Mouse (Mus musculus) heart, embryonic 15.5 days (tissue): Measurements from ENCODE around the gene Cfap44. TPM values are rescaled to one million over a fixed set of nuclear protein-coding genes. Genes with fewer than 3 reads are reported as not detected.

Experiments
- ATAC-seq: fragments of 200-750 bp; cut with Nextera tagmentation; replicated peaks from 2 replicates; pipeline ENCODE4 v1.8.0; 2017; ENCODE audit warnings: low read depth, moderate TSS enrichment; ENCODE audit not compliant: insufficient number of reproducible peaks, insufficient read depth, low FRiP score
- H3K27ac ChIP-seq: fragments of 300-500 bp; sonication (generic); 2 replicates; pipeline ENCODE4 v1.5.1; 2015; ENCODE audit warnings: mild to moderate bottlenecking, inconsistent platforms
- H3K27me3 ChIP-seq: fragments of 300-500 bp; sonication (generic); 2 replicates; pipeline ENCODE4 v1.6.1; 2015; ENCODE audit warnings: inconsistent platforms
- H3K36me3 ChIP-seq: fragments of 300-500 bp; sonication (generic); 2 replicates; pipeline ENCODE4 v1.6.1; 2015; ENCODE audit warnings: mild to moderate bottlenecking, inconsistent platforms
- H3K4me1 ChIP-seq: fragments of 300-500 bp; sonication (generic); replicated peaks from 2 replicates; pipeline ENCODE4 v1.6.1; 2015; ENCODE audit warnings: inconsistent platforms
- H3K4me2 ChIP-seq: fragments of 300-500 bp; sonication (generic); 2 replicates; pipeline ENCODE4 v1.6.1; 2015; ENCODE audit warnings: inconsistent platforms, mild to moderate bottlenecking, moderate library complexity
- H3K4me3 ChIP-seq: fragments of 300-500 bp; sonication (generic); 2 replicates; pipeline ENCODE4 v1.5.1; 2015; ENCODE audit warnings: mild to moderate bottlenecking, inconsistent platforms
- H3K9ac ChIP-seq: fragments of 300-500 bp; sonication (generic); 2 replicates; pipeline ENCODE4 v1.6.1; 2015; ENCODE audit warnings: mild to moderate bottlenecking, inconsistent platforms
- H3K9me3 ChIP-seq: fragments of 300-500 bp; sonication (generic); replicated peaks from 2 replicates; pipeline ENCODE4 v1.6.1; 2016; ENCODE audit warnings: inconsistent platforms
- WGBS: fragments of 180-500 bp; shearing (Covaris S2); methylation state at CpG from one replicate; pipeline ENCODE4 v1.1.7; 2015; ENCODE audit warnings: mixed read lengths; 5-methylcytosine and 5-hydroxymethylcytosine counted together
- polyA plus RNA-seq: library from polyadenylated mRNA; unstranded; fragments of >200 nt; fragmentation: Nextera tagmentation; extraction: Ambion mirVana; gene quantifications from 2 replicates; pipeline ENCODE4 v1.2.1, GENCODE M21; 2015

The Cfap44 gene
- 0.09 and 0.16 TPM in 2 replicates for polyA plus RNA-seq

GRCm38 (mm10) chr16:44394577-44395243, at the start of gene Cfap44:
Gene Cfap44 (plus strand): TSS chr16:44394796.
- H3K4me2 ChIP-seq: peak within 1 kb of the TSS; percentile 63
- peak; percentile 62; the same call in 1 of the 2 replicates for ATAC-seq
- WGBS: 1% methylated on average over 17 of the region's 17 CpGs
- peaks cover 11% of the 10 kb centered on the region for H3K4me1 ChIP-seq
- peak within 1 kb of the TSS; percentile 37 for H3K4me3 ChIP-seq
- no peak within 1 kb of the TSS for H3K27ac ChIP-seq
- H3K27me3 ChIP-seq: no peaks in the 10 kb centered on the region
- H3K36me3 ChIP-seq: no peaks in the 10 kb centered on the region
- peak within 1 kb of the TSS; percentile 19; the same call in 1 of the 2 replicates for H3K9ac ChIP-seq
- H3K9me3 ChIP-seq: no peaks in the 10 kb centered on the region

GRCm38 (mm10) chr16:44347071-44347901, 47.3 kb upstream of the Cfap44 start, which contains the start of gene Spice1:
Gene Spice1 (plus strand): TSS chr16:44347121.
- Histone ChIP-seq H3K9me3 (no peaks in the 10 kb centered on the region), H3K4me2 (peak within 1 kb of the TSS; percentile 64), H3K36me3 (no peaks in the 10 kb centered on the region), H3K27me3 (no peaks in the 10 kb centered on the region), H3K4me3 (peak within 1 kb of the TSS; percentile 82), H3K4me1 (peaks cover 20% of the 10 kb centered on the region), H3K9ac (peak within 1 kb of the TSS; percentile 74), H3K27ac (peak within 1 kb of the TSS; percentile 94)
- peak; percentile 97 for ATAC-seq
- under 1% methylated on average over 64 of the region's 67 CpGs for WGBS

- WGBS: 76% methylated on average over 4 of the region's 4 CpGs
- Histone ChIP-seq H3K4me3 (no peak overlapping the region), H3K36me3 (no peaks in the 10 kb centered on the region), H3K27ac (no peak overlapping the region), H3K9me3 (no peaks in the 10 kb centered on the region), H3K4me2 (no peak overlapping the region), H3K9ac (no peak overlapping the region), H3K4me1 (peaks cover 20% of the 10 kb centered on the region), H3K27me3 (no peaks in the 10 kb centered on the region)
- no peak for ATAC-seq
Observed at GRCm38 (mm10) chr16:44349801-44350397, 44.7 kb upstream of the Cfap44 start.

GRCm38 (mm10) chr16:44356291-44356690, 38.3 kb upstream of the Cfap44 start:
- Histone ChIP-seq H3K4me1 (no peaks in the 10 kb centered on the region), H3K4me3 (no peak overlapping the region), H3K36me3 (no peaks in the 10 kb centered on the region), H3K4me2 (no peak overlapping the region), H3K27me3 (no peaks in the 10 kb centered on the region), H3K9ac (no peak overlapping the region), H3K27ac (no peak overlapping the region), H3K9me3 (no peaks in the 10 kb centered on the region)
- no peak for ATAC-seq
- 55% methylated on average over 7 of the region's 7 CpGs for WGBS

GRCm38 (mm10) chr16:44357571-44358268, 36.9 kb upstream of the Cfap44 start:
- Histone ChIP-seq H3K27ac (no peak overlapping the region), H3K9ac (no peak overlapping the region)
- peak; percentile 78; the same call in 1 of the 2 replicates for ATAC-seq

GRCm38 (mm10) chr16:44361921-44362890, 32.4 kb upstream of the Cfap44 start:
- H3K9me3 ChIP-seq: no peaks in the 10 kb centered on the region
- no peaks in the 10 kb centered on the region for H3K4me1 ChIP-seq
- H3K36me3 ChIP-seq: peaks cover 4% of the 10 kb centered on the region; the same call in 1 of the 2 replicates
- H3K9ac ChIP-seq: no peak overlapping the region
- H3K27me3 ChIP-seq: no peaks in the 10 kb centered on the region
- H3K4me2 ChIP-seq: no peak overlapping the region
- no peak for ATAC-seq
- no peak overlapping the region for H3K27ac ChIP-seq
- no peak overlapping the region for H3K4me3 ChIP-seq
- 87% methylated on average over 10 of the region's 10 CpGs for WGBS

More at GRCm38 (mm10) chr16:44357571-44358268, 36.9 kb upstream of the Cfap44 start:
- WGBS: 66% methylated on average over 4 of the region's 4 CpGs
- Histone ChIP-seq H3K27me3 (no peaks in the 10 kb centered on the region), H3K4me1 (no peaks in the 10 kb centered on the region), H3K4me3 (no peak overlapping the region), H3K9me3 (no peaks in the 10 kb centered on the region), H3K4me2 (no peak overlapping the region), H3K36me3 (no peaks in the 10 kb centered on the region; the same call in 1 of the 2 replicates)

GRCm38 (mm10) chr16:44365522-44365921, 29.1 kb upstream of the Cfap44 start:
- H3K36me3 ChIP-seq: peaks cover 13% of the 10 kb centered on the region
- H3K9ac ChIP-seq: no peak overlapping the region
- H3K9me3 ChIP-seq: no peaks in the 10 kb centered on the region
- no peaks in the 10 kb centered on the region for H3K4me1 ChIP-seq
- H3K4me2 ChIP-seq: no peak overlapping the region
- no peaks in the 10 kb centered on the region for H3K27me3 ChIP-seq
- WGBS: 85% methylated on average over 7 of the region's 7 CpGs
- no peak overlapping the region for H3K4me3 ChIP-seq
- no peak for ATAC-seq
- H3K27ac ChIP-seq: no peak overlapping the region

GRCm38 (mm10) chr16:44375459-44375858, 19.1 kb upstream of the Cfap44 start:
- WGBS: 86% methylated on average over 4 of the region's 4 CpGs
- ATAC-seq: no peak
- no peaks in the 10 kb centered on the region for H3K4me1 ChIP-seq
- no peak overlapping the region for H3K9ac ChIP-seq
- H3K9me3 ChIP-seq: no peaks in the 10 kb centered on the region
- no peak overlapping the region for H3K4me2 ChIP-seq
- no peak overlapping the region for H3K4me3 ChIP-seq
- H3K27me3 ChIP-seq: no peaks in the 10 kb centered on the region
- H3K27ac ChIP-seq: no peak overlapping the region
- peaks cover 20% of the 10 kb centered on the region; the same call in 1 of the 2 replicates for H3K36me3 ChIP-seq

- Histone ChIP-seq H3K9ac (no peak overlapping the region), H3K36me3 (peaks cover 9% of the 10 kb centered on the region; the same call in 1 of the 2 replicates), H3K4me1 (no peaks in the 10 kb centered on the region), H3K4me2 (no peak overlapping the region), H3K27ac (no peak overlapping the region), H3K4me3 (no peak overlapping the region), H3K27me3 (no peaks in the 10 kb centered on the region), H3K9me3 (no peaks in the 10 kb centered on the region)
- 80% methylated on average over 4 of the region's 4 CpGs for WGBS
- no peak for ATAC-seq
Observed at GRCm38 (mm10) chr16:44380006-44380405, 14.6 kb upstream of the Cfap44 start.

- 34% methylated on average over 5 of the region's 5 CpGs for WGBS
- Histone ChIP-seq H3K4me3 (no peak overlapping the region), H3K27ac (no peak overlapping the region), H3K4me2 (no peak overlapping the region), H3K9ac (no peak overlapping the region), H3K27me3 (no peaks in the 10 kb centered on the region), H3K4me1 (no peaks in the 10 kb centered on the region), H3K9me3 (no peaks in the 10 kb centered on the region), H3K36me3 (peaks cover 9% of the 10 kb centered on the region; the same call in 1 of the 2 replicates)
- ATAC-seq: no peak
Observed at GRCm38 (mm10) chr16:44381578-44381977, 13.0 kb upstream of the Cfap44 start.
